Mouse (Mus musculus) embryonic facial prominence, embryonic 14.5 days (tissue): Measurements from ENCODE around the gene Kri1. TPM values are rescaled to one million over a fixed set of nuclear protein-coding genes. Genes with fewer than 3 reads are reported as not detected.

Experiments
- ATAC-seq: fragments of 200-750 bp; cut with Nextera tagmentation; 2 replicates; pipeline ENCODE4 v1.8.0; 2017; ENCODE audit warnings: low read depth, moderate number of reproducible peaks, moderate TSS enrichment
- DNase-seq: peaks from one replicate; pipeline ENCODE4 v3.0.0-alpha.2; 2015; ENCODE audit warnings: low spot score
- H3K27ac ChIP-seq: fragments of 300-500 bp; sonication (generic); replicated peaks from 2 replicates; pipeline ENCODE4 v1.5.1; 2014; ENCODE audit warnings: low read depth, mild to moderate bottlenecking, low read length, moderate library complexity
- H3K27me3 ChIP-seq: fragments of 300-500 bp; sonication (generic); replicated peaks from 2 replicates; pipeline ENCODE4 v1.6.1; 2014; ENCODE audit warnings: low read length; ENCODE audit not compliant: control insufficient read depth, insufficient read depth
- H3K36me3 ChIP-seq: fragments of 300-500 bp; sonication (generic); 2 replicates; pipeline ENCODE4 v1.6.1; 2014; ENCODE audit warnings: low read length, mixed read lengths; ENCODE audit not compliant: control insufficient read depth, insufficient read depth
- H3K4me1 ChIP-seq: fragments of 300-500 bp; sonication (generic); 2 replicates; pipeline ENCODE4 v1.6.1; 2014; ENCODE audit warnings: antibody characterized with exemption, low read length; ENCODE audit not compliant: control insufficient read depth, insufficient read depth
- H3K4me2 ChIP-seq: fragments of 300-500 bp; sonication (generic); 2 replicates; pipeline ENCODE4 v1.6.1; 2014; ENCODE audit warnings: low read depth, mild to moderate bottlenecking, low read length, moderate library complexity, mixed read lengths
- H3K4me3 ChIP-seq: fragments of 300-500 bp; sonication (generic); 2 replicates; pipeline ENCODE4 v1.5.1; 2014; ENCODE audit warnings: low read depth, mild to moderate bottlenecking, low read length
- H3K9ac ChIP-seq: fragments of 300-500 bp; sonication (generic); 2 replicates; pipeline ENCODE4 v1.6.1; 2014; ENCODE audit warnings: low read depth, mild to moderate bottlenecking, low read length, moderate library complexity, mixed read lengths
- H3K9me3 ChIP-seq: fragments of 300-500 bp; sonication (generic); 2 replicates; pipeline ENCODE4 v1.6.1; 2016; ENCODE audit warnings: low read length; ENCODE audit not compliant: control insufficient read depth
- WGBS: fragments of 180-500 bp; shearing (Covaris S2); extraction: QIAGEN DNeasy Blood & Tissue Kit; methylation state at CpG from one replicate; pipeline ENCODE4 v1.1.7; 2014; 5-methylcytosine and 5-hydroxymethylcytosine counted together
- polyA plus RNA-seq: library from polyadenylated mRNA; unstranded; fragments of >200 nt; fragmentation: Nextera tagmentation; extraction: Ambion mirVana; gene quantifications from 2 replicates; pipeline ENCODE4 v1.2.1, GENCODE M21; 2014

The Kri1 gene
- polyA plus RNA-seq, 1 experiment from 2014 or later: 14.4 TPM

DNA sequence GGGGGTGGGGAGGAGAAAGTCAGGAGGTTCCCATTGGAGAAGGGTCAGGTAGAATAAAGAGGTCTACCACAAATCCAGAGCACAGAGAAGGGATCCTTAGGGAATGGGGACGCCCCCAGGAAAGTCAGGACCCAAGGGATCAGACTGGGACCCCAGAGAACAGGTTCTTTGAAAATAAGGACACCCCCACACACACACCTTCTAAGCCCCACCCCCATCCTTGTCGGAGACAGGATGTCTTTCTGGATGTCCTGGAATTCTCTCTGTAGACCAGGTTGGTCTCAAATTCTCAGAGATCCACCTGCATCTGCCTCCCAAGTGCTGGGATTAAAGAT lies 1.5 kb upstream of the Kri1 start:
- ATAC-seq (no peak), DNase-seq (no peak)
- Histone ChIP-seq H3K4me2 (peak overlapping the region; percentile 70), H3K27me3 (no peaks in the 10 kb centered on the region), H3K36me3 (peaks cover 13% of the 10 kb centered on the region; the same call in 1 of the 2 replicates), H3K9ac (no peak overlapping the region), H3K4me1 (peaks cover 23% of the 10 kb centered on the region), H3K27ac (no peak overlapping the region), H3K4me3 (peak overlapping the region; percentile 81), H3K9me3 (no peaks in the 10 kb centered on the region)
- WGBS: 83% methylated on average over 2 of the region's 2 CpGs

DNA sequence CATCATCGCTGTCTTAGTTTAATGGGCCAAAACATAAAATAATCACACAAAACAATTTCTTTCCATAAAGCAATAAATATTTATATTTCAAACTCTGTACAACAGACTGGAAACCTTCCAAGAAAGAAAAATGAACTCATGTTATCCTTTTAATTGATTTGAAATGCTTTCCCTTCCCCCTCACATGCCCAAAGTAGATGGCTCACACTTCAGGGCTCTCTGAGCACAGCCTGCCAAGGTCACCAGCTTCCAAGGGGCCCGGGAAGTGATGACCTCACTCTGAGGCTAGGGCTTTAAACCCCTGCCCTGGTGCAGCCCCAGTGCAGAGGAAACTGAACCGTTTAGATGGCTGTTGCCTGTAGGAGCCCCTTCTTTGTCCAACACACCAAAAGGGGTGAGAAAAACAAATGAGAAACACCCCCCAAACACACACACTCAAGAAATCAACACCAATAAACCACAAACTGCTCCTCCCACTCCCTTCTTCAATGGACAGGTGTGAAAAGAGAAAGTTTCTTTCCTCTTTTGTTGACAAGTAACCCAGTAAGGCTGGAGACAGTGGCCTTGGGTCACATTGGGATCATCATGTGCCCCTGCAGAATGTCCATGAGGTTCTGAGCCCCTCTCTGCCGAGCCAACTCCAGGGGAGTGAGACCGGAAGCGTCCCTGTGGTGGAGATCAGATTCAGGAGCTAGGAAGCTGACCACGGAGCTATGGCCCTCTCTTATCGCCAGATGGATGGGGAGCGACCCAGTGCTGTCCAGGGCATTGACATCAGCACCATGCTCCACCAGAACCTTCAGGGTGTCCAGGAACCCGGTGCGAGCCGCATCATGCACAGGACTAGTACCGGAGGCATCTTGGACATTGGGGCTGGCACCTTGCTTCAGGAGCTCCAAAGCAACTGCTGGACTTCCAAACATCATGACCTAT lies 901 bp upstream of the Kri1 start:
- H3K9me3 ChIP-seq: no peaks in the 10 kb centered on the region
- 76% methylated on average over 13 of the region's 13 CpGs for WGBS
- peak; percentile 58 for DNase-seq
- H3K4me3 ChIP-seq: peak overlapping the region; percentile 72
- H3K36me3 ChIP-seq: peaks cover 20% of the 10 kb centered on the region
- H3K27me3 ChIP-seq: no peaks in the 10 kb centered on the region
- H3K4me2 ChIP-seq: peak overlapping the region; percentile 70
- H3K4me1 ChIP-seq: peaks cover 23% of the 10 kb centered on the region
- peak overlapping the region; percentile 78 for H3K27ac ChIP-seq
- H3K9ac ChIP-seq: peak overlapping the region; percentile 56
- no peak for ATAC-seq

DNA sequence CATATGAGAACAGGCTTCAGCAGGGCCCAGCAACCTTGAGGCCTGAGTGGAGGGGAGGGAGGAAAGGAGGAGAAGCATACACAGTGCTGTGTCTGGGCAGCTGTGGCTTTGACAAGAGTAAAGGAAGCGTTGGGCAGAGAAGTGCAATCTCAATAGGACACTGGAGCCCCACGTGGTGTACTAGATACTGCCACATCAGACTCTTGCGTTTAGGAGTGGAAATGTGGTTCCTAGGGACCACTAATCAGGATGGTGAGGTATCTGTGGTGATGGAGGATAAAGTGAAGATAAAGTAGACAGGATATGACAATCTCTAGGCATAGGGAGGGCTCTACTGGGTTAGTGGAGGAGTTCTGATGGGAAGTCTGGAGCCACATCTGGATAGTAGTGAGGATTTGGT lies 1.0 kb downstream of the Kri1 start:
- Histone ChIP-seq H3K9me3 (no peaks in the 10 kb centered on the region), H3K4me1 (peaks cover 23% of the 10 kb centered on the region), H3K4me2 (peak overlapping the region; percentile 70), H3K27ac (no peak overlapping the region), H3K4me3 (peak overlapping the region; percentile 72), H3K36me3 (peaks cover 33% of the 10 kb centered on the region), H3K9ac (peak overlapping the region; percentile 75), H3K27me3 (no peaks in the 10 kb centered on the region)
- DNase-seq: no peak
- WGBS: 56% methylated on average over 3 of the region's 3 CpGs
- ATAC-seq: no peak

DNA sequence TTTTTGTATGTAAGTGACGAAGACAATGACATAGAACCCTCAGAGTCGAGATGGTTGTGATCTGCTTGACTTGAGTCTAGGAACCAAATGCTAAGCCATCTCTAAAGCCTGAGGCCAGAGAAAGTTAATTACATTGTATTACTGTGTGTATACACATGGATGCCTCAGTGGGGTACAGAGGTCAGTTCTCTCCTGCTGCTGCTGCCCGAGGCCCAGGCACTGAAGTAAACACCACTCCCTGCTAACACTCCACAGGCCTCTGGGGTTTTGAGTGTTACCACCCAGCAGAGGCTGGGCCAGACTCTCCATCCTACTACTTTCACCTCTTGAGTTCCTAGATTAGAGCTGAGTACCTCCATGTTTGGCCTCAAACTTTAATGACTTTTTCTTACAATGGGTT lies 3.8 kb downstream of the Kri1 start:
- Histone ChIP-seq H3K36me3 (peaks cover 60% of the 10 kb centered on the region), H3K27ac (no peak overlapping the region), H3K27me3 (no peaks in the 10 kb centered on the region), H3K4me1 (peaks cover 14% of the 10 kb centered on the region), H3K4me2 (no peak overlapping the region), H3K9ac (no peak overlapping the region), H3K4me3 (no peak overlapping the region), H3K9me3 (no peaks in the 10 kb centered on the region)
- ATAC-seq (no peak), DNase-seq (no peak)
- 86% methylated on average over 3 of the region's 3 CpGs for WGBS

DNA sequence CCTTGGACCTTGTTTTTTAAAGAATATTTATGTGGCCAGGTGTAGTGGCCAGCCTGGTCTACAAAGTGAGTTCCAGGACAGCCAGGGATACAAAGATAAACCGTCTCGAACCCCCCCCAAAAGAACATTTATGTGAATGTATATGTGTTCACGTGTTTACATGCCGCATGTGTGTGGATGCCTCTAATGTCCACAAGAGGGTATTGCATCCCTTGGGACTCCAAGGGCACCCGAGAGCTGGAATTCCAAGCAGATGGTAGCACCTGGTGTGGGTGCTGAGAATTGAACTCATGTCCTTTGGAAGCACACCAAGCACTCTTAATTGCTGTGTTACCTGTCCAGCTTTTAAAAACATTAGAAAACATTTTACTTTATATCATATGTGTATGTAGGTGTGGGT lies 4.2 kb downstream of the Kri1 start:
- WGBS: 90% methylated on average over 5 of the region's 5 CpGs
- Histone ChIP-seq H3K27ac (no peak overlapping the region), H3K4me3 (no peak overlapping the region), H3K4me1 (peaks cover 11% of the 10 kb centered on the region), H3K4me2 (no peak overlapping the region), H3K9ac (no peak overlapping the region), H3K9me3 (no peaks in the 10 kb centered on the region), H3K36me3 (peaks cover 64% of the 10 kb centered on the region), H3K27me3 (no peaks in the 10 kb centered on the region)
- no peak for DNase-seq
- no peak for ATAC-seq

DNA sequence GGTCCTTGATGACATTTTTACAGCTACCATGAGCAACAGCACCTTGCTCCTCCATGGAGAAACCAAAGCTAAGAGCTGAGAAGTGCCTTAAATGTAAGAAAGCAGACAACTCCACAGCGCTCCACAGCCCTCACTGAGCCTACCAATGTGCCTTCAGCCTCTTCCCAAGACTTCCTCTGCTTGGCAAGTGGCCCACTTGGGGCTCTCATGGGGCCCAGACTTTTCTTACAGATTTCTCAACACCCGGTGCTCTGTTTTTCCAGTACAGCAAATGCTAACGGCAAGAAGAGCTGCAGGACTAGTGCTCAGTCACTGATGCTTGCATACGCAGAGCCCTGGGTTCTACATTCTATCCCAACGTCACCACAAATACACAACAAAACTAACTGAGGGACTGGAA lies 10.0 kb downstream of the Kri1 start:
- Histone ChIP-seq H3K4me1 (no peaks in the 10 kb centered on the region), H3K27me3 (no peaks in the 10 kb centered on the region), H3K4me2 (no peak overlapping the region), H3K9me3 (no peaks in the 10 kb centered on the region), H3K9ac (no peak overlapping the region), H3K36me3 (peaks cover 97% of the 10 kb centered on the region), H3K4me3 (no peak overlapping the region), H3K27ac (no peak overlapping the region)
- ATAC-seq: no peak
- 89% methylated on average over 5 of the region's 5 CpGs for WGBS
- DNase-seq: no peak

DNA sequence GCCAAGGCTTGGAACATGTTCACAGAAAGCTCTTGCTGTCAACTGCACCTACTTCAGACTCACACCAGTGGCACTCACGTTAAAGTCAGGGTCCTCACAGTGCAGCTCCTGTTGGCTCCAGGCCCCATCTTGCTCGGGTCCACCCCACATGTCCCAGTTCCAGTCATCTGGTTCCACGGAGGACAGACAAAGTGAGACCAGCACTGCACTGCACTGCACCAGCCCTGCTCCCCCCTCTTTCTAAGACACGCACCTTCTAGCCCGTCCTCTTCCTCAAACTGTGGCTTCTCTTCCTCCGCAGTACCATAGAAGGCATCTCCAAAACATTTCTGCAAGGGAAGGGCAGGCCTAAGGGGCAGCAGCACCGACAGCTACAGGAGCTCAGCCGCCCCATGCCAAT lies 11.5 kb downstream of the Kri1 start:
- Histone ChIP-seq H3K4me3 (no peak overlapping the region), H3K9me3 (no peaks in the 10 kb centered on the region), H3K4me2 (no peak overlapping the region), H3K36me3 (peaks cover 98% of the 10 kb centered on the region), H3K9ac (no peak overlapping the region), H3K27me3 (no peaks in the 10 kb centered on the region), H3K27ac (no peak overlapping the region), H3K4me1 (no peaks in the 10 kb centered on the region)
- ATAC-seq: 0 out of 2 replicates have a peak, but pooled peaks have one; percentile 10
- 89% methylated on average over 8 of the region's 8 CpGs for WGBS
- no peak for DNase-seq

DNA sequence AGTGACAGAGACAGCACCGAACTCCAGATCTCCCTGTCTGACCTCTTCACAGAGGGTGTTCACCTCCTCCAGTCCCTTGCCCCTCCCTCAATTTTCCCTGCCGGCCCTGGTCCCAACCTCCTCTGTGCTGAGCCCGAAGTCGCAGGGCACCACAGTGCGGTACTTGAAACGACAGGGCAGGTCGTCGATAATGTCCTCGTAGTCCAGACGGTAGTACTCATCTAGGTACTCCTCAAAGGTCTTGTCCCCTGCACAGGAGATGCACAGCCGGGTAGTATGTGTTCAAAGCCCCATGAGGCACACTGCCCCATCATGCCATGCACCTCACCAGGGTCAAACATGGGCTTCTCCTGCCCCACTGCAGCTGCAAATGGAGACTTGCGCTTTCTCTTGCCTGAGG lies 12.0 kb downstream of the Kri1 start:
- Histone ChIP-seq H3K4me2 (no peak overlapping the region), H3K27me3 (no peaks in the 10 kb centered on the region), H3K9me3 (no peaks in the 10 kb centered on the region), H3K4me1 (no peaks in the 10 kb centered on the region), H3K9ac (no peak overlapping the region), H3K36me3 (peaks cover 98% of the 10 kb centered on the region), H3K27ac (no peak overlapping the region), H3K4me3 (no peak overlapping the region)
- 91% methylated on average over 12 of the region's 12 CpGs for WGBS
- no peak for DNase-seq
- ATAC-seq: no peak
